Mouse (Mus musculus): ENCODE data around the gene Lrrc27.

Gene Lrrc27

GRCm38 (mm10) chr7:139212754-139213745 lies at the start of gene Lrrc27, which contains the start of gene Stk32c:
Lrrc27 (plus strand) TSS chr7:139212988.
Stk32c (minus strand) TSS chr7:139213307.
- DNase-seq, result peak; percentile 99

- DNase-seq, result peak; percentile 90
Measured at GRCm38 (mm10) chr7:139164410-139164809, 48.4 kb upstream of the Lrrc27 start.

DNA sequence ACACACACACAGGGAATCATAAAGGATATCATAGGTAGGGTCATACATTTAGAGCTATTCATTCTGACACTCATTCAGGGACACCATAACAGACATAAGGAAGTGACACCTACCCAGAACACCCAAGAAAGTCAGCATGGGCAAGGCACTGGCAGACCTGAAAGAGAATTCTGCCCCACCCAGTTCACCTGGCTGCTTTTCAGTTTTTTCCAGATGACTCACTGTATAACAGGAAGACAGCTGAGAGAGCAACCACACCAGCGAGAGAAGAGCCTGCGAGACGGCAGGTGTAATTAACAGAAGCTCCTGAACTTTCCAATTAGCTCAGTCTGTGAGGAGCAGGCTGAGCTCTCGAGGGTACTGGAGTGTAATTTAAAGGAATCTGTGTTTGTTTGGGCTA lies 43.6 kb upstream of the Lrrc27 start:
- DNase-seq, result no peak

DNA sequence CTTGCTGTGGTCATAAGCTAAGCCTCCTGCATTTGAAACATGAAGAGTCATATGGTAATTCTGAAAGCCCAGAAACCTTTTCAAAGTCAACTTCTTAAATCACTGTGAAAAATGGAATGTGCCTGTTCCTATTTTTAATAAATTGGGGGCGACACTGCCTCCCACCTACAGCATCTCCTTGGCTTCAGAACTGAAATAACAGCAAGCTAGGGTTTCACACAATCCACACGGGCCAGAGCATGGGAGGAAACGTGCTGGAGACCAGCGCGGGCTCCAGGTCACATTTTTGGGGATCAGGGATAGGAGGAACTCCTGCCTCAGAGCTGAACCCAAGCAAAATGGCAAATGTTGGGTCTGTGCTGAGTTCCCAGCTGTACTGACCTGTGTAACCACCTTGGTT lies 33.5 kb upstream of the Lrrc27 start:
- DNase-seq, result peak; percentile 50

DNA sequence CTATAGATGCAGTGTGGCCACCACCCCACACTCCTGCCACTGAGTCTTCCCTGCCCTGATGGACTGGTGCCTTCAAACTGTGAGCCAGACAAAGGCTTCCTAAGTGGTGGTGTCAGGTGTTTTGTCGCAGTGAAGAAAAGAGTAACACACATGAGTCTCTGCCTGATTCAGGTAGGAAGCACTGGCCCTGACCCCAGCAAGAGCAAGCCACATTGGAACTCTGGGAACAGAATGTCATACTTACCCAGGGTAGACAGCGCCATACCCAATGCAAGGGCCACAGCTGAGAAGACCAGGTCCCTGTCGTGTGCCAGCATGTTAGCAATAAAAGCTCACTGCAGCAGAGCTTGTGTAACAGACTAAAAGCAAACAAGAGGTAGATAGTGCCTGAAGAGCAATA lies 32.7 kb upstream of the Lrrc27 start:
- DNase-seq, result no peak

DNA sequence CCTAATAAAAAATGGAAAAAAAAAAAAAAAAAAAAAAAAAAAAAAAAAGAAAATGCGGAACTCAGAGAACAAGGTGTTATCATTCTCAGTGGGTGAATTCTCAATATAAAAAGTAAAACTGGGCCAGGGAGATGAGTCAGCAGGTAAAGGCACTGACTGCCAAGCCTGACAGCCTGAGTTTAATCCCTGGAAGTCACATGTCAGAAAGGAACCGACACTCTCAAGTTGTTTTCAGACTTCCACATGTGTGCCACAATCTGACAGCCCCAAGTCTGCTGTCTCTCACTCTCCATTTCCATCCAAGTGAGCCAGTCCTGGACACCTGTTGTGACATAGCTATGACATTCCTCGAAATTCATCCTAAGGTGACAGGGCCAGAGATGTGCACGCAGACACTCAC lies 28.4 kb upstream of the Lrrc27 start:
- DNase-seq, result peak; percentile 63

GRCm38 (mm10) chr7:139184846-139185245 lies 27.9 kb upstream of the Lrrc27 start:
- no peak for DNase-seq

DNA sequence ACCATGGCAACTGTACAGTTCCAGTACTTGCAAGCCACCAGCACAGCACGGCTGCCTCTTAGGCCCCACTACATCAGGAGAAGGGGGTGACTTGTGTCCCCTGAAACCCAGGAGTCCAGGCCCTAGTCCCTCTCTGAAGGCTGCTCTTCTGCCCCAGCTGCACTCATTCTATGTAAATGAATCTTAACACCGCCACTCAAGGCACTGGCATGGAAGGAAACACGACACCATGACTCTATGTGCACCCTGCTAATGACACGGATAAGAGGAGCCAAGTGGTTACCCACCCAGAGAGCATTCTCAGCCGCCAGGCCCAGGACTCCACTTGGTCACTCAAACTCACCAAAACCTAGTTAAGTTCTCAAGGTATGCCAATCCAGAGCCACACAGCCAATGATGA lies 26.8 kb upstream of the Lrrc27 start:
- DNase-seq, result no peak

DNA sequence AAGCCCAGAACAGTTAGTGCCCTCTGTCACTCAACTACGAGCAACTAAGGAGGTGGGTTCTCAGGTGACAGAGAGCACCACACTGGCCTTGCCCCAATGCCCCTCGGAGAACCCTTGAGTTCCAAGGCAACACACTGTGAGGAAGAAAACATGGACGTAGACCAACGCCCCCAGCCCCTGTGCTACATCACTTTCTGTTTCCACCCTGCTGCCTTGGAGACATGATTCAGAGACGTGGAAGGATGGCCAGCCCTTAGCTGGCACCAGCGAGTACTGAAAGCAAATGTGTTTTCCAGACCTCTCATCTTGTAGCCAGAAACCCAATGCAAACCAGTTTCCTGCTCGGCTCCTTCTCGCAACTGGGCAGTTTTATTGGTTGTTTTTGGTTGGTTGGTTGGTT lies 26.4 kb upstream of the Lrrc27 start:
- no peak for DNase-seq

DNA sequence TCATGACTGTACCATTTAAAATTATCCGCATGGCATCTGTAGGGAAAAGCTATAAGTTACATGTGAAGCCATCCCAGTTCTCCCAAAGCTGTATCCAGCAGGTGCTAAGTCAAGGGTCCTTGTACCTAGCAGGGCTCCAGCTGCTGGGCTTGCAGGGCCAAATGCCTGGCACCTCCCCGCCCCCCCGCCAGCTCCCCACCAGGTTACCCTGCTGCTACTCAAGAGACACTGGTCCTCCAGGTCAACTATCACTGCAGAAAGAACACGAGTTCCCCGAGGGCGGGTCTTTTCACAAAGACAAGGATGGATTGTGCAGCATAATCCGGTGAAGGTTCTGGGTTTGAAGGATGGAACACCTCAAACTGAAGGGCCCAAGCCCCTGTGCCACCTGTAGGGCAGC lies 25.5 kb upstream of the Lrrc27 start:
- no peak for DNase-seq

- DNase-seq, result peak; percentile 79
Measured at GRCm38 (mm10) chr7:139187771-139188633, 24.8 kb upstream of the Lrrc27 start.

DNA sequence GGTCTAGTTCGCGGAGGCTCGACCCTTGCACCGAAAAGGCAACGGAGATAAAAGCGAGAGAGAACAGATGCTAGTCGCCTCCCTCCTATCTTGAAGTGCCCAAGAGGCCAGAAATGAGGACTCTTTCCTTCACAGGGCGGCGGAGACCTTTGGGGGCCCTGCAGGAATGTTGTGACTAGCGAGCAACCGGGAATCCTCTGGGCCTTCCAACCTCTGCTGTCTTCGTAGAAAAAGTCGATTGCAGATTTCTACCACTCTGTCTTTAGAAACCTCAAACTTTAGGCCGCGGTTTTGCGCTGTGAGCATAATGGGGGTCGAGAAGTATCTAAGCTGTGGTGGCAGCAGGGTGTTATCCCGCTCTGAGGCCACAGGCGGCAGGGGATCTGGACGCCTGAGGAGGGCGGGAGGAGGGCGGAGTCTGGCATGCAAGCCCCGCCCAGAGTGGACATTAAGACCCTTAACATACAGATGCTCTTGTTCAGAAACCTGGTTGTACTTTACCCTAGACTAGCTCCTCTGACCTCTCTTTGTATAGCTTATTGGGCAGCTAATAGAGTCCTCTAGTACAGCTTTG lies 24.1 kb upstream of the Lrrc27 start:
- DNase-seq, result no peak

- DNase-seq, result no peak
Measured at GRCm38 (mm10) chr7:139190616-139191015, 22.2 kb upstream of the Lrrc27 start.

- DNase-seq, result no peak
Measured at GRCm38 (mm10) chr7:139191619-139192018, 21.2 kb upstream of the Lrrc27 start.

GRCm38 (mm10) chr7:139197022-139197421 lies 15.8 kb upstream of the Lrrc27 start:
- no peak for DNase-seq

DNA sequence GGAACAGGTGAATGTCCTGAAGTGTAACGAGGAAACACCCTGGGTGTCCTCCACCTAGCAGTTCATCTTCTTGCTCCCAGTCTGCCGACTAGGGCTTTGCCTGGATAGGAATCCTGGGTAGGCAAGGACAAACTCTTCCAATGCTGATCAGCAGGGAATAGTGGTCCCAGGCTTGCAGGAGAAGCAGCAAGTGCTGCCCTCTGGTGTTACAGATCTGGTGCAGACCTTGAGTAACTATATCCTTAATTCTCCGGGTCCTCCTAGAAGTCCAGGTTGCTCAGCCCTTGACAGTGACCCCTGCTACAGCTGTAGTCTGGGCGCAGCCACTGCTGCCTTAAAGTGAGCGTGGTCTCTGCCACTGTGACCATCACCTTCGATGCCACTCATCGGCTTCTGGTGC lies 12.7 kb upstream of the Lrrc27 start:
- DNase-seq, result peak; percentile 81

DNA sequence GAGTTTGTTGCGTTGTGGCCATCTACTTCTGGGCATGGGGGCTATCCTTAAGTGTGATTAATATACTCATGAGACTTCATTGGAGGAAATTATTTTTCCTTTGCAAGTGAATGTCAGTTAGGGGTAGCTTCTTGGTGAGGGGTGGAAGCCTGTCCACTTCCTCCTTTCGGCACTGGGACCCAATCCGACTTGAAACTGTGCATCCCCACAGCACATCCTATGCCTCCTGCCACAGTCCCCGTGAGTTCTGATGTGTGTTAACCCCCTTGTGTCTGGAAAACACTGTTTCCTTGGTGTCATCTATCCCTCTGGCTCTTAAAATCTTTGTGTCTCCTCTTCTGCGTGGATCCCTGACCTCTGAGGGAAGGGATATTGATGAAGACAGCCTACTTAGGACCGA lies 11.6 kb upstream of the Lrrc27 start:
- no peak for DNase-seq

DNA sequence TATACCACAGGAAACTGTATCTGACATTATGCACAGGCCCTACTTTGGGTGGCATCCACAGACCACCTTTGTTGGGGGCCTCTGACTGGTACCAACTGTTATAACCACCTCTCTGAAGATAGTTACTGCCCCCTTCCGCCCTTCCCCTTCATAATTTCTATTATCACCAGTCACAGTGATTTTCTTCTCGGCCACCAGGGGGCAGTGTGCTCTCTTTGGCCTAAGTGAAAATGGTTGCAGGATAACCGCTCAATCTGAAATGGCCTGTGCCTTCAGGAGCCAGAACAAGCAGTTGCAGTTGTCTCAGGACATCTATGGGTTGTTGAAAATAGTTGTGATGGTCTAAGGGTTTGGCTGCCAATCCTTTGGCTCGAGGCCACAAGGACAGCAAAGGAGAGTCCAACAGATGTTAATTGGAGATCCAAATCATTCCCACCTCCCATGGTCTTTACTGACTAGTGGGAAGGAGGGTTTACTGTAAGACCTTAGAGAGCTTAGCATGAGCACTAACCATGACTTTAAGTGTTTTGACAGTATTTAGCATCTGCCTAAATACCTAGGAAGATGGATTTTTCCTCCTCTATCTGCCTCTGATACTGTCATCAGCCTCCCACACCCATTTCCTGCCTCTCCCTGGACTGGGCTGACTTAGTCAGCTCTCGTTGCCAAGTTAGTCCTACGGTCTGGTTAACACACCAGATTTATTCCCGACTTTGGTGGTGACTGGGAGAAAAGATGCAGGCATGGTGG lies 4.6 kb upstream of the Lrrc27 start:
- DNase-seq, result no peak

DNA sequence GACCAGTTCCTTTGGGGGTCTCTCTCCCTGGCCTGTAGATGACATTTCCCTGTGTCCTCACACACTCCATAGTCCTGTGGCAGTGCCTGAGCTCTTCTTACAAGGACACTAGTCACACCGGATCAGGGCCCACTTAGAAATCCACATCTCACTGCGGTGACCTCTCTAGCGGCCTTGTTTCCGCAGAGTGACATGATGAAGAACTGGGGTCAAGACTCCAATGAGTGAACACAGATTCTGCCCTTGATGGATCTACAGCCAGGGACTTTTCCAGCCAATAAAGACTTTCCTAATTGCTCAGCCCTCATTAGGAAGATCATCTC lies 4.1 kb upstream of the Lrrc27 start:
- DNase-seq, result no peak

GRCm38 (mm10) chr7:139211761-139212160 lies 1.0 kb upstream of the Lrrc27 start:
- DNase-seq, result no peak

DNA sequence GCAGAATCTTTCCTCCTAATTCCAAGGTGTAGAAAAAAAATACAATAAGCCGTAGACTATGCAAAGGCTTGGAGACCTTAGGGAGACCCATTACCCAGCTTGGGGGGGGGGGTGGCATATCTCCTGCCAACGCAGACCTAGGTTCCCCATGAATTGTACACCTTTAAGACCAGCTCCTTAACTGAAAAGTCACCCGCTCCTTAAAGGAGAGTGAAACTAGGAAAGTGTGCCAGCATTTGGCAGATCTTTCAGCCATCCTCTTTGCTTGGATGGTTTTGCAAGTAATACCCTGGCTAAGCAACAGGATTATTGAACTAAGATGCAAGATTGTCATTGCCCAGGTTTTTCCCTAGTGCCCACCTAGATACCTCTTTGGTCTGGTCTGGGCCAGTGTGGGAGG lies 963 bp downstream of the Lrrc27 start:
- no peak for DNase-seq

DNA sequence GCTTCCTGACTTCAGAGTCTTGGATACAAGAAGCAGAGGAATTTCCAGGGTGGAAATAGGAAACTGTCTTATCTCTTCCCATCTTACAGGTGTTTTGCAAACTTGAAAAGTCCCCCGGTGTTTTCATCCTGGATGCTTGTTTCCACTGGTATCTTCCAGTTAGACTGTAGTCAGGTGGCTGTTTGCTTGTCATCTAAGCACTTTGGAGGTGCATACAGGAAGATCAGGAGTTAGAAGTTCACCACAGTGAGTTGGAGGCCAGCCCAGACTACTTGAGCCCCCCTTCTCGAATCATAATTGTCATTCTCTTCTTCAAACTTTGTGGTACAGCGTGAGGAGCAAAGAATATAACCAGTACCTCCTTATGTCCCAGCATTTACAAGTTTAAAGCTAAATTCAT lies 1.4 kb downstream of the Lrrc27 start:
- DNase-seq, result no peak
